Mouse (Mus musculus): ENCODE results near the gene Slc45a3. TPM values are rescaled to one million over a fixed set of nuclear protein-coding genes. Genes with fewer than 3 reads are reported as not detected.

Gene Slc45a3
- polyA plus RNA-seq, 1 experiment from 2014 or later = 8.4 TPM

- Histone ChIP-seq H3K9me3 (ENCODE audit: control insufficient read depth, low read length) (no peaks in the 10 kb centered on the region), H3K27ac (ENCODE audit: low read depth, low read length) (no peak overlapping the region), H3K4me2 (ENCODE audit: low read depth, low read length, severe bottlenecking) (no peak overlapping the region), H3K9ac (ENCODE audit: low read length) (no peak overlapping the region), H3K4me1 (replicated peaks; ENCODE audit: control insufficient read depth, insufficient read depth, low read length) (peaks cover 6% of the 10 kb centered on the region; the same call in 1 of the 2 replicates), H3K4me3 (ENCODE audit: low read depth, low read length) (no peak overlapping the region), H3K36me3 (ENCODE audit: control insufficient read depth, insufficient read depth, low read length) (no peaks in the 10 kb centered on the region; the same call in 1 of the 2 replicates), H3K27me3 (ENCODE audit: control insufficient read depth, insufficient read depth, low read length) (no peaks in the 10 kb centered on the region)
- WGBS = 88% methylated on average over 8 of the region's 8 CpGs
- no peak for ATAC-seq (replicated peaks; ENCODE audit: low FRiP score)
- DNase-seq (ENCODE audit: low spot score) = no peak
These were observed 50.1 kb downstream of the Slc45a3 start for GRCm38 (mm10) chr1:132012861-132013260.

- no peak for ATAC-seq (replicated peaks; ENCODE audit: low FRiP score)
- H3K4me2 ChIP-seq (ENCODE audit: low read depth, low read length, severe bottlenecking) = no peak overlapping the region
- DNase-seq (ENCODE audit: low spot score) = no peak
- no peak overlapping the region for H3K9ac ChIP-seq (ENCODE audit: low read length)
- H3K4me1 ChIP-seq (replicated peaks; ENCODE audit: control insufficient read depth, insufficient read depth, low read length) = no peaks in the 10 kb centered on the region
- WGBS = 94% methylated on average over 1 of the region's 1 CpGs
- H3K27ac ChIP-seq (ENCODE audit: low read depth, low read length) = no peak overlapping the region
- H3K36me3 ChIP-seq (ENCODE audit: control insufficient read depth, insufficient read depth, low read length) = peaks cover 3% of the 10 kb centered on the region; the same call in 1 of the 2 replicates
- H3K4me3 ChIP-seq (ENCODE audit: low read depth, low read length) = no peak overlapping the region
- H3K27me3 ChIP-seq (ENCODE audit: control insufficient read depth, insufficient read depth, low read length) = no peaks in the 10 kb centered on the region
- no peaks in the 10 kb centered on the region for H3K9me3 ChIP-seq (ENCODE audit: control insufficient read depth, low read length)
These were observed 52.0 kb downstream of the Slc45a3 start for GRCm38 (mm10) chr1:132014800-132015199.

- no peak overlapping the region for H3K9ac ChIP-seq (ENCODE audit: low read length)
- no peaks in the 10 kb centered on the region for H3K9me3 ChIP-seq (ENCODE audit: control insufficient read depth, low read length)
- H3K4me1 ChIP-seq (replicated peaks; ENCODE audit: control insufficient read depth, insufficient read depth, low read length) = no peaks in the 10 kb centered on the region
- no peak overlapping the region for H3K27ac ChIP-seq (ENCODE audit: low read depth, low read length)
- H3K27me3 ChIP-seq (ENCODE audit: control insufficient read depth, insufficient read depth, low read length) = no peaks in the 10 kb centered on the region
- no peak overlapping the region for H3K4me3 ChIP-seq (ENCODE audit: low read depth, low read length)
- DNase-seq (ENCODE audit: low spot score) = no peak
- H3K4me2 ChIP-seq (ENCODE audit: low read depth, low read length, severe bottlenecking) = no peak overlapping the region
- peaks cover 10% of the 10 kb centered on the region; the same call in 1 of the 2 replicates for H3K36me3 ChIP-seq (ENCODE audit: control insufficient read depth, insufficient read depth, low read length)
- WGBS = 90% methylated on average over 1 of the region's 1 CpGs
- no peak for ATAC-seq (replicated peaks; ENCODE audit: low FRiP score)
These were observed 53.9 kb downstream of the Slc45a3 start for GRCm38 (mm10) chr1:132016691-132017090.

- no peak overlapping the region for H3K27ac ChIP-seq (ENCODE audit: low read depth, low read length)
- peaks cover 10% of the 10 kb centered on the region; the same call in 1 of the 2 replicates for H3K36me3 ChIP-seq (ENCODE audit: control insufficient read depth, insufficient read depth, low read length)
- H3K27me3 ChIP-seq (ENCODE audit: control insufficient read depth, insufficient read depth, low read length) = no peaks in the 10 kb centered on the region
- H3K4me1 ChIP-seq (replicated peaks; ENCODE audit: control insufficient read depth, insufficient read depth, low read length) = no peaks in the 10 kb centered on the region
- no peak for ATAC-seq (replicated peaks; ENCODE audit: low FRiP score)
- no peak overlapping the region for H3K4me3 ChIP-seq (ENCODE audit: low read depth, low read length)
- no peaks in the 10 kb centered on the region for H3K9me3 ChIP-seq (ENCODE audit: control insufficient read depth, low read length)
- no peak overlapping the region for H3K4me2 ChIP-seq (ENCODE audit: low read depth, low read length, severe bottlenecking)
- WGBS = 96% methylated on average over 7 of the region's 7 CpGs
- no peak for DNase-seq (ENCODE audit: low spot score)
- H3K9ac ChIP-seq (ENCODE audit: low read length) = no peak overlapping the region
These were observed 57.1 kb downstream of the Slc45a3 start for GRCm38 (mm10) chr1:132019876-132020275.

GRCm38 (mm10) chr1:132022107-132022506, 59.3 kb downstream of the Slc45a3 start:
- no peak for DNase-seq (ENCODE audit: low spot score)
- peaks cover 10% of the 10 kb centered on the region; the same call in 1 of the 2 replicates for H3K36me3 ChIP-seq (ENCODE audit: control insufficient read depth, insufficient read depth, low read length)
- no peak for ATAC-seq (replicated peaks; ENCODE audit: low FRiP score)
- H3K27me3 ChIP-seq (ENCODE audit: control insufficient read depth, insufficient read depth, low read length) = no peaks in the 10 kb centered on the region
- H3K27ac ChIP-seq (ENCODE audit: low read depth, low read length) = no peak overlapping the region
- no peak overlapping the region for H3K4me3 ChIP-seq (ENCODE audit: low read depth, low read length)
- no peaks in the 10 kb centered on the region for H3K9me3 ChIP-seq (ENCODE audit: control insufficient read depth, low read length)
- no peaks in the 10 kb centered on the region for H3K4me1 ChIP-seq (replicated peaks; ENCODE audit: control insufficient read depth, insufficient read depth, low read length)
- H3K9ac ChIP-seq (ENCODE audit: low read length) = no peak overlapping the region
- 87% methylated on average over 3 of the region's 3 CpGs for WGBS
- H3K4me2 ChIP-seq (ENCODE audit: low read depth, low read length, severe bottlenecking) = no peak overlapping the region

GRCm38 (mm10) chr1:132026925-132027646, 64.3 kb downstream of the Slc45a3 start:
- no peak overlapping the region for H3K27ac ChIP-seq (ENCODE audit: low read depth, low read length)
- H3K4me2 ChIP-seq (ENCODE audit: low read depth, low read length, severe bottlenecking) = no peak overlapping the region
- H3K9ac ChIP-seq (ENCODE audit: low read length) = no peak overlapping the region
- 98% methylated on average over 11 of the region's 11 CpGs for whole genome bisulfite sequencing
- no peaks in the 10 kb centered on the region for H3K27me3 ChIP-seq (ENCODE audit: control insufficient read depth, insufficient read depth, low read length)
- H3K36me3 ChIP-seq (ENCODE audit: control insufficient read depth, insufficient read depth, low read length) = no peaks in the 10 kb centered on the region; the same call in 1 of the 2 replicates
- H3K4me3 ChIP-seq (ENCODE audit: low read depth, low read length) = no peak overlapping the region
- H3K4me1 ChIP-seq (replicated peaks; ENCODE audit: control insufficient read depth, insufficient read depth, low read length) = no peaks in the 10 kb centered on the region
- no peaks in the 10 kb centered on the region for H3K9me3 ChIP-seq (ENCODE audit: control insufficient read depth, low read length)
- DNase-seq (ENCODE audit: low spot score) (no peak), ATAC-seq (replicated peaks; ENCODE audit: low FRiP score) (no peak)

GRCm38 (mm10) chr1:132027978-132028377, 65.2 kb downstream of the Slc45a3 start:
- Histone ChIP-seq H3K36me3 (ENCODE audit: control insufficient read depth, insufficient read depth, low read length) (no peaks in the 10 kb centered on the region; the same call in 1 of the 2 replicates), H3K9ac (ENCODE audit: low read length) (no peak overlapping the region), H3K4me3 (ENCODE audit: low read depth, low read length) (no peak overlapping the region), H3K27me3 (ENCODE audit: control insufficient read depth, insufficient read depth, low read length) (no peaks in the 10 kb centered on the region), H3K9me3 (ENCODE audit: control insufficient read depth, low read length) (no peaks in the 10 kb centered on the region), H3K27ac (ENCODE audit: low read depth, low read length) (no peak overlapping the region), H3K4me1 (replicated peaks; ENCODE audit: control insufficient read depth, insufficient read depth, low read length) (no peaks in the 10 kb centered on the region), H3K4me2 (ENCODE audit: low read depth, low read length, severe bottlenecking) (no peak overlapping the region)
- 95% methylated on average over 5 of the region's 5 CpGs for WGBS
- ATAC-seq (replicated peaks; ENCODE audit: low FRiP score) (no peak), DNase-seq (ENCODE audit: low spot score) (no peak)

GRCm38 (mm10) chr1:132028413-132028812, 65.6 kb downstream of the Slc45a3 start:
- no peak overlapping the region for H3K4me2 ChIP-seq (ENCODE audit: low read depth, low read length, severe bottlenecking)
- ATAC-seq (replicated peaks; ENCODE audit: low FRiP score) (no peak), DNase-seq (ENCODE audit: low spot score) (no peak)
- H3K9me3 ChIP-seq (ENCODE audit: control insufficient read depth, low read length) = no peaks in the 10 kb centered on the region
- H3K27ac ChIP-seq (ENCODE audit: low read depth, low read length) = no peak overlapping the region
- H3K27me3 ChIP-seq (ENCODE audit: control insufficient read depth, insufficient read depth, low read length) = no peaks in the 10 kb centered on the region
- no peaks in the 10 kb centered on the region; the same call in 1 of the 2 replicates for H3K36me3 ChIP-seq (ENCODE audit: control insufficient read depth, insufficient read depth, low read length)
- H3K9ac ChIP-seq (ENCODE audit: low read length) = no peak overlapping the region
- 93% methylated on average over 9 of the region's 9 CpGs for WGBS
- no peak overlapping the region for H3K4me3 ChIP-seq (ENCODE audit: low read depth, low read length)
- H3K4me1 ChIP-seq (replicated peaks; ENCODE audit: control insufficient read depth, insufficient read depth, low read length) = no peaks in the 10 kb centered on the region

- H3K9ac ChIP-seq (ENCODE audit: low read length) = no peak overlapping the region
- DNase-seq (ENCODE audit: low spot score) (no peak), ATAC-seq (replicated peaks; ENCODE audit: low FRiP score) (no peak)
- H3K4me1 ChIP-seq (replicated peaks; ENCODE audit: control insufficient read depth, insufficient read depth, low read length) = no peaks in the 10 kb centered on the region
- no peaks in the 10 kb centered on the region for H3K36me3 ChIP-seq (ENCODE audit: control insufficient read depth, insufficient read depth, low read length)
- no peaks in the 10 kb centered on the region for H3K9me3 ChIP-seq (ENCODE audit: control insufficient read depth, low read length)
- 70% methylated on average over 2 of the region's 2 CpGs for WGBS
- H3K27ac ChIP-seq (ENCODE audit: low read depth, low read length) = no peak overlapping the region
- no peaks in the 10 kb centered on the region for H3K27me3 ChIP-seq (ENCODE audit: control insufficient read depth, insufficient read depth, low read length)
- H3K4me2 ChIP-seq (ENCODE audit: low read depth, low read length, severe bottlenecking) = no peak overlapping the region
- H3K4me3 ChIP-seq (ENCODE audit: low read depth, low read length) = no peak overlapping the region
These were observed 67.8 kb downstream of the Slc45a3 start for GRCm38 (mm10) chr1:132030574-132030973.
